Comparison of ENCODE assay signal across 8 mouse cellular contexts in genomic region chr4:132309140-132309848, GRCm38 (mm10). TPM values are rescaled to one million over a fixed set of nuclear protein-coding genes. Genes with fewer than 3 reads are reported as not detected.
DNase-seq lines count a peak whose midpoint lies in the region; ATAC-seq and TF ChIP-seq lines count a peak whose summit lies in the region.

No protein-coding gene starts in this region.

- ATAC-seq in neural tube, embryonic 12.5 days (ENCODE audit: low FRiP score, low read depth): peak; percentile 25; the same call in 1 of the 2 replicates

- peak overlapping the region; percentile 98 for H3K4me3 ChIP-seq in liver, adult 2 months (ENCODE audit: insufficient read depth, low read depth, low read length)
- peak overlapping the region; percentile 78 for H3K4me3 ChIP-seq in neural tube, embryonic 12.5 days

- no peaks in the 10 kb centered on the region for H3K9me3 ChIP-seq in neural tube, embryonic 12.5 days

- H3K27me3 ChIP-seq in liver, adult 2 months (ENCODE audit: control insufficient read depth, insufficient read depth, low read length): no peaks in the 10 kb centered on the region
- no peaks in the 10 kb centered on the region for H3K27me3 ChIP-seq in neural tube, embryonic 12.5 days (replicated peaks)

- H3K9ac ChIP-seq in liver, adult 2 months (ENCODE audit: low read depth, low read length): peak overlapping the region; percentile 98
- H3K9ac ChIP-seq in neural tube, embryonic 12.5 days: peak overlapping the region; percentile 83

- peak overlapping the region; percentile 97 for H3K27ac ChIP-seq in liver, adult 2 months (replicated peaks; ENCODE audit: insufficient read depth, low read depth, low read length)
- H3K27ac ChIP-seq in neural tube, embryonic 12.5 days: peak overlapping the region; percentile 75; the same call in 1 of the 2 replicates

- H3K79me2 ChIP-seq in liver, adult 2 months (ENCODE audit: control insufficient read depth, insufficient read depth, low read length): peaks cover 3% of the 10 kb centered on the region; the same call in 1 of the 2 replicates

- WGBS in liver, adult 2 months: under 1% methylated on average over 15 of the region's 15 CpGs
- WGBS in neural tube, embryonic 12.5 days: 1% methylated on average over 15 of the region's 15 CpGs

- peak overlapping the region; percentile 73 for H3K4me2 ChIP-seq in neural tube, embryonic 12.5 days (replicated peaks)

- H3K4me1 ChIP-seq in liver, adult 2 months (ENCODE audit: control insufficient read depth, insufficient read depth, low read length): peaks cover 7% of the 10 kb centered on the region; the same call in 1 of the 2 replicates
- peaks cover 13% of the 10 kb centered on the region; the same call in 1 of the 2 replicates for H3K4me1 ChIP-seq in neural tube, embryonic 12.5 days

- no peak for TF ChIP-seq POLR2A in liver, adult 2 months (IDR thresholded peaks at IDR 0.05; ENCODE audit: extremely low read depth, insufficient read depth, low read length)

- no peak for TF ChIP-seq CTCF in liver, adult 2 months (IDR thresholded peaks at IDR 0.05; ENCODE audit: low read depth, low read length)

- H3K36me3 ChIP-seq in liver, adult 2 months (ENCODE audit: control insufficient read depth, insufficient read depth, low read length): peaks cover 28% of the 10 kb centered on the region
- peaks cover 41% of the 10 kb centered on the region for H3K36me3 ChIP-seq in neural tube, embryonic 12.5 days

- peak; percentile 29 to 77 for DNase-seq in adrenal gland, adult (ENCODE audit: inconsistent age in 2 of 2, low spot score in 1 of 2)
- DNase-seq in adrenal gland, adult 18-20 months (ENCODE audit: low spot score in 2 of 2): no peak
- DNase-seq in right cerebral cortex, postnatal 25 days: peak; percentile 31
- DNase-seq in right cerebral cortex, postnatal 4 days: no peak
- DNase-seq in frontal cortex, postnatal 25 days (ENCODE audit: low spot score in 2 of 2): peak; percentile 20 to 23
- peak; percentile 23 for DNase-seq in liver, adult 2 months (ENCODE audit: extremely low read depth, low read depth, low spot score)
- no peak for DNase-seq in embryo, embryonic 10.5 days (ENCODE audit: low spot score)

RNA-seq across cellular contexts. Expression of gene Rab42, which starts 6.1 kb away (rescaled TPM):
- total RNA-seq in adrenal gland, adult 18-20 months (2021): 1 to 10 TPM; 1.4 to 1.6 TPM
- total RNA-seq in liver, adult 2 months (2014; rRNA removed): 0.40 TPM in 1 of 2 replicates, not detected in the other
- polyA plus RNA-seq in liver, adult 2 months (2012; rRNA removed): not detected in 2 replicates
- 1.0 and 1.2 TPM in 2 replicates for polyA plus RNA-seq in neural tube, embryonic 12.5 days (2016; fragmentation: Nextera tagmentation; extraction: Ambion mirVana)

RNA-seq across cellular contexts. Expression of gene Trnau1ap, which starts 20.0 kb away (rescaled TPM):
- 10 to 100 TPM; 27.1 to 32.9 TPM for total RNA-seq in adrenal gland, adult 18-20 months (2021)
- 28.3 and 29.5 TPM in 2 replicates for total RNA-seq in liver, adult 2 months (2014; rRNA removed)
- polyA plus RNA-seq in liver, adult 2 months (2012; rRNA removed): 11.2 and 12.2 TPM in 2 replicates
- polyA plus RNA-seq in neural tube, embryonic 12.5 days (2016; fragmentation: Nextera tagmentation; extraction: Ambion mirVana): 77.1 and 77.9 TPM in 2 replicates

RNA-seq across cellular contexts. Expression of gene Taf12, which starts 35.1 kb away (rescaled TPM):
- total RNA-seq in adrenal gland, adult 18-20 months (2021): 10 to 100 TPM; 30.7 to 37.8 TPM
- total RNA-seq in liver, adult 2 months (2014; rRNA removed): 5.7 and 7.5 TPM in 2 replicates
- polyA plus RNA-seq in liver, adult 2 months (2012; rRNA removed): 5.0 and 5.1 TPM in 2 replicates
- 48.6 and 55.8 TPM in 2 replicates for polyA plus RNA-seq in neural tube, embryonic 12.5 days (2016; fragmentation: Nextera tagmentation; extraction: Ambion mirVana)

RNA-seq across cellular contexts. Expression of gene Rcc1, which starts 44.1 kb away (rescaled TPM):
- 10 to 100 TPM; 15.4 to 15.6 TPM for total RNA-seq in adrenal gland, adult 18-20 months (2021)
- total RNA-seq in liver, adult 2 months (2014; rRNA removed): 3.0 and 4.2 TPM in 2 replicates
- polyA plus RNA-seq in liver, adult 2 months (2012; rRNA removed): 2.8 and 4.0 TPM in 2 replicates
- polyA plus RNA-seq in neural tube, embryonic 12.5 days (2016; fragmentation: Nextera tagmentation; extraction: Ambion mirVana): 71.0 and 75.8 TPM in 2 replicates

RNA-seq across cellular contexts. Expression of gene Gmeb1, which starts 47.9 kb away (rescaled TPM):
- 10 to 100 TPM; 15.7 to 18.0 TPM for total RNA-seq in adrenal gland, adult 18-20 months (2021)
- total RNA-seq in liver, adult 2 months (2014; rRNA removed): 3.3 and 5.4 TPM in 2 replicates
- polyA plus RNA-seq in liver, adult 2 months (2012; rRNA removed): 4.0 and 6.0 TPM in 2 replicates
- polyA plus RNA-seq in neural tube, embryonic 12.5 days (2016; fragmentation: Nextera tagmentation; extraction: Ambion mirVana): 41.9 and 45.4 TPM in 2 replicates

Comparison
In these comparisons a context has a peak if more than half of its experiments do, and no peak if none do; other contexts are left out.
1. DNase-seq: peak in adrenal gland, adult (2 of 2), right cerebral cortex, postnatal 25 days (single experiment), frontal cortex, postnatal 25 days (2 of 2) and liver, adult 2 months (single experiment); none in adrenal gland, adult 18-20 months (0 of 2), right cerebral cortex, postnatal 4 days (single experiment) and embryo, embryonic 10.5 days (single experiment).